Mouse (Mus musculus) forebrain, embryonic 16.5 days (tissue): ENCODE data around the gene Lrrc38. TPM values are rescaled to one million over a fixed set of nuclear protein-coding genes. Genes with fewer than 3 reads are reported as not detected.
A peak's percentile ranks its signal among the peaks of the same experiment; 100 is the strongest.

Source experiments
- ATAC-seq: fragments of 200-750 bp; cut with Nextera tagmentation; 2 replicates; pipeline ENCODE4 v1.8.0; 2017; ENCODE audit warnings: mild to moderate bottlenecking, moderate library complexity
- H3K27ac ChIP-seq: fragments of 300-500 bp; sonication (generic); 2 replicates; pipeline ENCODE4 v1.5.1; 2014; ENCODE audit warnings: low read length, control low read depth
- H3K27me3 ChIP-seq: fragments of 300-500 bp; sonication (generic); replicated peaks from 2 replicates; pipeline ENCODE4 v1.6.1; 2014; ENCODE audit warnings: low read length; ENCODE audit not compliant: control insufficient read depth, insufficient read depth
- H3K36me3 ChIP-seq: fragments of 300-500 bp; sonication (generic); 2 replicates; pipeline ENCODE4 v1.6.1; 2014; ENCODE audit not compliant: control insufficient read depth, insufficient read depth
- H3K4me1 ChIP-seq: fragments of 300-500 bp; sonication (generic); replicated peaks from 2 replicates; pipeline ENCODE4 v1.6.1; 2014; ENCODE audit warnings: low read length; ENCODE audit not compliant: control insufficient read depth, insufficient read depth
- H3K4me2 ChIP-seq: fragments of 300-500 bp; sonication (generic); 2 replicates; pipeline ENCODE4 v1.6.1; 2014; ENCODE audit warnings: mild to moderate bottlenecking, low read length, control low read depth
- H3K4me3 ChIP-seq: fragments of 300-500 bp; sonication (generic); replicated peaks from 2 replicates; pipeline ENCODE4 v1.5.1; 2014; ENCODE audit warnings: mild to moderate bottlenecking, low read length, control low read depth
- H3K9ac ChIP-seq: fragments of 300-500 bp; sonication (generic); replicated peaks from 2 replicates; pipeline ENCODE4 v1.6.1; 2014; ENCODE audit warnings: low read depth, low read length, control low read depth
- H3K9me3 ChIP-seq: fragments of 300-500 bp; sonication (generic); 2 replicates; pipeline ENCODE4 v1.6.1; 2016; ENCODE audit warnings: low read length; ENCODE audit not compliant: control insufficient read depth
- WGBS: fragments of 180-500 bp; shearing (Covaris S2); extraction: QIAGEN DNeasy Blood & Tissue Kit; methylation state at CpG from one replicate; pipeline ENCODE4 v1.1.7; 2014; 5-methylcytosine and 5-hydroxymethylcytosine counted together
- polyA plus RNA-seq: library from polyadenylated mRNA; unstranded; fragments of >200 nt; fragmentation: Nextera tagmentation; extraction: Ambion mirVana; gene quantifications from 2 replicates; pipeline ENCODE4 v1.2.1, GENCODE M21; 2015

The Lrrc38 gene
- 0.09 and 0.17 TPM in 2 replicates for polyA plus RNA-seq

DNA sequence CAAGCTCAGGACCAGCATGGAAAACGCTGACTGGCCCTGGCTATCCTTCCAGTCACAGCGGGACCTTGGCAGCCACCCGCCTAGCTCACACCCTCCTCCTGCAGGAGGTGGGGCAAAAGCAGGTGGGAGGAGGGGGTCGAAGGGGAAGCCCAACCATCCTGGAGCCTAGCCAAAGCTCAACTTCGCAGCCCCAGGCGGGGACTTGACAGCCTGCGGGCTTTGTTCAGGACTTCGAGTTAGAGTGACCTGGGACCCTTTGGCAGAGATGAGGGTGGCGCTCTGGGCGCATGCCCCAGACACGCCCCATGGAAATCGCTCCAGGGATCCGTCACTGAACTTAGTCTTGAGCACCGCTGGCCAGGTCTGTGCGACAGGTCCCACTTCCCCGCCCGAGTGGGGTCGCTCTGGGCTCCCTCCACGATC, at the start of gene Lrrc38:
TSS of gene Lrrc38 (plus strand) at position 274 of the 423 bp plus-strand sequence.
- peaks cover 37% of the 10 kb centered on the region for H3K27me3 ChIP-seq

DNA sequence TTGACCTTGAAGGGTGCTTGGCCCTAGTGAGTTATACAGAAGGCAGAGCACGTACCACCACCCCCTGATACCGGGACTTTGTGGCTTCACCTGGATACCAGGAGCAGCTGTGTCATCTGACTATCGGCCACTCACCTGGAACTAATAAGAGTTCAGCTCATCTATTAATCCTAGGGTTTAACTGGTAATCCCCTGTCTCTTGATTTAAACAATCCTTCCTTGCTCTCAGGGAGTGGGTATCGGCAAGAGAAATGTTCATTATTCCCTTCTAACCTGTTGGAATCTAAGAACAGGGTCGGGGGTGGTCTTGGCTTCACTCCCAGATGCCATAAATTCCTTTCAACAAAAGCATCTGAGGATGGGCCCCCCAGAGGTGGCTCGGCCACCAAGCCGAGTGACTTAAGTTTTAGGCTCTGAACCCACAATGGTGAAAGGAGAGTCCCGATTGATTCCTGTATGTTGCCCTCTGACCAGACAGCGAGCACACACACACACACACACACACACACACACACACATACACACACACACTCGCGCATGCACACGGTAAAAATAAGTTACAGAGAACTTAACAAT, 49.4 kb upstream of the Lrrc38 start:
- H3K4me1 ChIP-seq = peaks cover 30% of the 10 kb centered on the region

More for the DNA sequence above, at the start of gene Lrrc38:
- no peak within 1 kb of the TSS for H3K27ac ChIP-seq
- 0 out of 2 replicates have a peak, but pooled peaks have one; percentile 49 for ATAC-seq
- peak within 1 kb of the TSS; percentile 96 for H3K4me2 ChIP-seq
- H3K9ac ChIP-seq = peak within 1 kb of the TSS; percentile 48
- no peaks in the 10 kb centered on the region for H3K9me3 ChIP-seq
- peak within 1 kb of the TSS; percentile 50 for H3K4me3 ChIP-seq
- peaks cover 15% of the 10 kb centered on the region for H3K4me1 ChIP-seq
- under 1% methylated on average over 19 of the region's 19 CpGs for WGBS
- no peaks in the 10 kb centered on the region for H3K36me3 ChIP-seq

DNA sequence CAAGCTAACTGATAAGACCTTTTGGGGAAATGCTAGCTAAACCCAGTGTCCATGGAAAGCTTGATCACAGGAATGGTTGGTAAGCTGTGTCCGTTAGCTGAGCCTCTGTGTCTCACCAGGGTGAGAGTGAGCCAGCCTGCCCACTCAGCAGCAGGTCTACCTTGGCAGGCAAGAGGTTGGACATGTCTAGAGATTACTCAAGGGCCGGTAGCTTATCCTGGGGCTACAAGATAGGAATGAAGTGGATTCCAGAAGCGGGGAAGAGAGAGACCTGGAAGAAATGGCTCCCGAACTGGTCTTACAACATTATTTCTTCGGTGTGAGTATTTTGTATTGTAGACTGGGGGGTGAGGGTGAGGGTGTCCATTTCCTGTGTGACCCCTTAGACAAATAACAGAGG, 48.5 kb upstream of the Lrrc38 start:
- Histone ChIP-seq H3K4me1 (peaks cover 26% of the 10 kb centered on the region), H3K9ac (no peak overlapping the region), H3K27me3 (no peaks in the 10 kb centered on the region), H3K9me3 (no peaks in the 10 kb centered on the region), H3K27ac (no peak overlapping the region), H3K4me2 (no peak overlapping the region), H3K36me3 (no peaks in the 10 kb centered on the region), H3K4me3 (no peak overlapping the region)
- 72% methylated on average over 5 of the region's 5 CpGs for WGBS
- ATAC-seq = no peak

More for the DNA sequence above, 49.4 kb upstream of the Lrrc38 start:
- Histone ChIP-seq H3K4me2 (peak overlapping the region; percentile 58), H3K27me3 (no peaks in the 10 kb centered on the region), H3K9me3 (no peaks in the 10 kb centered on the region), H3K9ac (no peak overlapping the region), H3K4me3 (peak overlapping the region; percentile 13; the same call in 1 of the 2 replicates), H3K27ac (no peak overlapping the region), H3K36me3 (no peaks in the 10 kb centered on the region)
- 9% methylated on average over 12 of the region's 12 CpGs for WGBS
- no peak for ATAC-seq

- Histone ChIP-seq H3K4me1 (peaks cover 21% of the 10 kb centered on the region), H3K9me3 (no peaks in the 10 kb centered on the region), H3K9ac (no peak overlapping the region), H3K27me3 (no peaks in the 10 kb centered on the region), H3K4me2 (no peak overlapping the region), H3K27ac (no peak overlapping the region), H3K4me3 (no peak overlapping the region), H3K36me3 (no peaks in the 10 kb centered on the region)
- 46% methylated on average over 4 of the region's 4 CpGs for WGBS
- ATAC-seq = no peak
Observed at GRCm38 (mm10) chr4:143301875-143302274, 47.7 kb upstream of the Lrrc38 start.

DNA sequence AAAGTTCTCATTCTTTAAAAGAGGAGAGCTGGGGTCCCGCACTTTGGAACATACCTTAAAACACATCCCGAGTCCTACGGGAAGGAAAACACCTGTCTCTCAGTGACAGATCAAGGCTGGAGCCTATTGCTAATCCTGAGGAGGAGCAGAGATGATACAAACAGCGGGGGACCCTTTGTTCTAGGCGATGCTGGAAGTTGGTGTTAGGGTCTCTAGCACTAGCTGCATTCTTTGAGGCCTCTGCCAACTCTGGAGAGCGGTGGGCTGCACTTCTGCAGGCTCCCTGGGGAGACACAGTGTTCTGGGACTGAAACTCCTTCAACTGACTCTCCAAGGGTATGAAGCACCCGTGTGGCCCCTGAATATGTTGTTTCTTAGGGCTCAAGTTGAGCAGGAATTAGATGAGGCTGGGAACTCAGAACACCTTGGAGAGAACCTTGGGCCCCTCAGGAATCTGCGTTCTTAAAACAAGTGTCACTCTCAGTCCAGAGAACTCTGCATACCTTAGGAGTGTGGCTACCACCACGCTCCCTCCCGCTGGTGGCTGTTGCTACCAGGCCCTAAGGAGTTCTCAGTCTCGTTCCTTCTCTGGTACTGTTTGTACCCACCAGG, 47.2 kb upstream of the Lrrc38 start:
- Histone ChIP-seq H3K27me3 (no peaks in the 10 kb centered on the region), H3K4me1 (peaks cover 18% of the 10 kb centered on the region), H3K36me3 (no peaks in the 10 kb centered on the region), H3K4me3 (no peak overlapping the region), H3K9ac (no peak overlapping the region), H3K4me2 (no peak overlapping the region), H3K27ac (no peak overlapping the region), H3K9me3 (no peaks in the 10 kb centered on the region)
- WGBS = 44% methylated on average over 11 of the region's 11 CpGs
- no peak for ATAC-seq

- ATAC-seq = no peak
- Histone ChIP-seq H3K27me3 (no peaks in the 10 kb centered on the region), H3K9ac (no peak overlapping the region), H3K27ac (no peak overlapping the region), H3K4me1 (peaks cover under 1% of the 10 kb centered on the region; the same call in 1 of the 2 replicates), H3K4me2 (no peak overlapping the region), H3K36me3 (no peaks in the 10 kb centered on the region), H3K4me3 (no peak overlapping the region), H3K9me3 (no peaks in the 10 kb centered on the region)
- WGBS = 93% methylated on average over 4 of the region's 4 CpGs
Observed at GRCm38 (mm10) chr4:143305031-143305430, 44.5 kb upstream of the Lrrc38 start.

GRCm38 (mm10) chr4:143305987-143306772, 43.4 kb upstream of the Lrrc38 start:
- Histone ChIP-seq H3K36me3 (no peaks in the 10 kb centered on the region), H3K4me3 (no peak overlapping the region), H3K9ac (no peak overlapping the region), H3K27ac (no peak overlapping the region), H3K4me1 (no peaks in the 10 kb centered on the region), H3K4me2 (no peak overlapping the region), H3K9me3 (no peaks in the 10 kb centered on the region), H3K27me3 (no peaks in the 10 kb centered on the region)
- WGBS = 62% methylated on average over 5 of the region's 5 CpGs
- ATAC-seq = no peak

DNA sequence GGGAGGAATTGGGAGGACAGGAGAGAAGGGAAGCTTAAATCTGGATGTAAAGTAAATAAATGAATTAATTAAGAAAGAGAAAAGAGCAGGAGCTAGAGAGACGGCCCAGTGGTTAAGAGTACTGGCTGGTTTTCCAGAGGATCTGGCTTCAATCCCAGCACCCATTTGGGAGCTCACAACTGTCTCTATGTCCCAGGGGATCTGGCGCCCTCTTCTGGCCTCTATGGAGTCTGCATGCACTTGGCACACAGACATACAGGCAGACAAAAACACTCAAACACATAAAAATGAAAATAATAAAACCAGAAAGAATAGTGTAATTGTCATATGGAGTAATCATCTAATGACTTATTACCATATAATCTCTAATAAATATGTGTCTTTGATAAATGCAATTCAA, 38.2 kb upstream of the Lrrc38 start:
- no peaks in the 10 kb centered on the region for H3K9me3 ChIP-seq
- H3K4me2 ChIP-seq = no peak overlapping the region
- no peaks in the 10 kb centered on the region for H3K27me3 ChIP-seq
- no peaks in the 10 kb centered on the region for H3K36me3 ChIP-seq
- H3K9ac ChIP-seq = no peak overlapping the region
- 25% methylated on average over 2 of the region's 2 CpGs for WGBS
- H3K27ac ChIP-seq = no peak overlapping the region
- no peak overlapping the region for H3K4me3 ChIP-seq
- ATAC-seq = no peak
- no peaks in the 10 kb centered on the region for H3K4me1 ChIP-seq

DNA sequence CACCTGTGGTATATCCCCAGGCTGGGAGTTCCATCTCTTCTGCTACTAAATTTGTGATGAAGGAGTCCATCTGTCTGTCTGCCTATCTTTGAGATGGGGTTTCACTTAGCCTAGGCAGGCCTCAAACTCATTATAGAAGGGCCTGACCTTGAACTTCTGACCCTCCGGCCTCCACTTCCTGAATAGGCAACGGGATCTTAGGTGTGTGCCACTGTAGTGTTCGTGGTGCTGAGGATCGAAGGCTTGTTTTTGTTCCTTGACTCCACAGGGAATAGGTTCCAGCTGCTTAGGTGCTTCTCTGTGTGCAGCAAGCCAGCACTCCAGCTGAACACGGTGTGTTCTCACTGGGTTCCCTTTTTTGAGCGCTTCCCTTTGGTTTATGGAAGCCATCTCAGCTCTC, 36.3 kb upstream of the Lrrc38 start:
- Histone ChIP-seq H3K4me2 (no peak overlapping the region), H3K9ac (no peak overlapping the region), H3K27me3 (no peaks in the 10 kb centered on the region), H3K4me3 (no peak overlapping the region), H3K9me3 (no peaks in the 10 kb centered on the region), H3K4me1 (no peaks in the 10 kb centered on the region), H3K27ac (no peak overlapping the region), H3K36me3 (no peaks in the 10 kb centered on the region)
- no peak for ATAC-seq
- 90% methylated on average over 6 of the region's 6 CpGs for WGBS
